Mouse (Mus musculus) CD4-positive, CD25-positive, alpha-beta regulatory T cell (primary cell): ENCODE results near the gene Hist2h3b. TPM values are rescaled to one million over a fixed set of nuclear protein-coding genes. Genes with fewer than 3 reads are reported as not detected.

Experiments used
- polyA plus RNA-seq: library from polyadenylated mRNA; unstranded; fragments of 100-300 nt; shearing (Covaris generic); gene quantifications from one replicate; pipeline ENCODE4 v1.2.1, GENCODE M21; 2017

The Hist2h3b gene
- 7.6 TPM for polyA plus RNA-seq

GRCm38 (mm10) chr3:96268051-96268775 lies at the start of gene Hist2h3b:
Gene Hist2h3b, plus strand, starts transcription at chr3:96268654.

DNA sequence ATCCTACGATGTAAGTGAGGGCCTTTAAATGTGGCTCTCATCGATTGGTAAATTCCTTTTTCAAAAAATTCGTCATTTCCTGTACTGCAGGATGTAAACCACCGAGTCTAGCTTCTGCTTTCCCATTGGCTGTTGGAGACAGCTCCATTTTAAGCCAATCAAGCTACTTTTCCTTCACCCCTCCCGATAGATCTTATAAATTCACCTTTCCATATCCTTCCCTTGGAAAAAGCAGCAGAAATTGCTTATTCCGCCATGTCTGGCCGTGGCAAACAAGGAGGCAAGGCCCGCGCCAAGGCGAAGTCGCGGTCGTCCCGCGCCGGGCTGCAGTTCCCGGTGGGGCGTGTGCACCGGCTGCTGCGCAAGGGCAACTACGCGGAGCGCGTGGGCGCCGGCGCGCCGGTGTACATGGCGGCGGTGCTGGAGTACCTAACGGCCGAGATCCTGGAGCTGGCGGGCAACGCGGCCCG lies 48.8 kb upstream of the Hist2h3b start, which contains the start of the genes Bola1 and Hist2h2ab:
Gene Bola1 (minus strand): TSS at position 49 of the 470 bp plus-strand sequence.
Gene Hist2h2ab (plus strand): TSS at position 205 of the 470 bp plus-strand sequence.

DNA sequence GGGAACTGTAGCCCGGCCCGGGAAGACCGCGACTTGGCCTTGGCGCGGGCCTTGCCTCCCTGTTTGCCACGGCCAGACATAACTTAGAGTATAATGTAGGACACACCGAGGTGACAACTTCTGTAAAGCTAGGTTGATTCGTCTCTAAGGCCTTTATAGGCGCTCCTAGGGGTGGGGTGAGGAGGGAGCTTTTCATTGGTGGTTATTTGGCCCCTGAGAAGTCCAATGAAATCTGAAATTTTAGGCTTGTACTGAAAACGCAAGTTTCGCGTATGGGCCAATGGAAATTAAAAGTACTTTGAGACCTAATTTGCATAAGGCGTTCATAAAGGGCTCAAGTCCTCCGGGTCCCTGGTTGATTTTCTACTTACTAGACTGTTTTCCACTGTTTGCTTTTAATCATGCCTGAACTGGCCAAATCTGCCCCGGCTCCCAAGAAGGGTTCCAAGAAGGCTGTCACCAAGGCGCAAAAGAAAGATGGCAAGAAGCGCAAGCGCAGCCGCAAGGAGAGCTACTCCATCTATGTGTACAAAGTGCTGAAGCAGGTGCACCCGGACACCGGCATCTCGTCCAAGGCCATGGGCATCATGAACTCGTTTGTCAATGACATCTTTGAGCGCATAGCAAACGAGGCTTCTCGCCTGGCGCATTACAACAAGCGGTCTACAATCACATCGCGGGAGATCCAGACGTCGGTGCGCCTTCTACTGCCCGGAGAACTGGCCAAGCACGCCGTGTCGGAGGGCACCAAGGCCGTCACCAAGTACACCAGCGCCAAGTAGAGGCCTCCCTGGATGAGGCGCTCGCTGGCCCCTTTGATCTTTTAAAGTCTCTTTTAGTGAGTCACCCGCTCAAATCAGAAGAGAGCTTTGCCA lies 47.5 kb upstream of the Hist2h3b start, which contains the start of the genes Hist2h2ac and Hist2h2be:
Gene Hist2h2ac (minus strand): TSS at position 116 of the 875 bp plus-strand sequence.
Gene Hist2h2be (plus strand): TSS at position 355 of the 875 bp plus-strand sequence.

DNA sequence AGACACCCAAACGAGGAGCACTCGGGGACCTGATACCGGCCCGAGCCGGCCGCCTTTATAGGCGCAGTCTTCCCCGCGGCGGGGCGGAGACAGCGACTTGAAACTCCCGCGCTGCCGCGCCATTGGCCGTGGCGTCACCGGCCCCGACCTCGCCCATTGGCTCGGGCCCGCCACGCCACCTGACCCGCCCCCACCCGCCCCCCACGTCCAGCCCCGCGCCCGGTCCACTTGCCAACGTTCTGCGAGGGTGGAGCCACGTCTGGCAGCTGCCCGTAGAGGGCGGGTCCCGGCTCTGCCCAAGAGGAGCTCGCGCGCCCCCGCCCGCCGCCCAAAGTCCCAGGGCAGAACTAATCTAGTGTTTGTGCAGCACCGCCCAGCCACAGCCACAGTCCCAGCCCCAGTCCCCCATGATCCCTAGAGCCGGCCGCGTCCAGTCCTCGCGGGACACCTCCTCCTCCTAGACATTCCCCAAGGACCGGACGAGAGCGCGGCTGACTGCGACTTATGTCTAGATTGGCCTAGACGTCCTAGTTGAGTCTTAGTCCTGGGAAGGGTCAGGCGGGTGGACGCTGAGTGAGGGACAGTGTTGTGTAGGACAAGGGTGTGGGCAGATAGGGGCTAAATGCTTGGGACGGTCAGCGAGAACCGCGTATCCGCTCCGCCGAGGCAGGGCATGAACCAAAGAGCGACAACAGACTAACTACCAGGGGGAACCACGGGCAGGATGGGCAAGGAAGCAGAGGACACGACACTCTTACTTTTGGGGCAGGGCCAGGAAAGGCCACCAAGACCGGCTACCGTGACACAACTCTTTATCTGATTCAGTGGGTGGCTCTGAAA lies 29.3 kb upstream of the Hist2h3b start, which contains the start of gene Hist2h3c2:
Gene Hist2h3c2 (minus strand): TSS at position 174 of the 840 bp plus-strand sequence.

GRCm38 (mm10) chr3:96239949-96240798 lies 28.3 kb upstream of the Hist2h3b start, which contains the start of gene Hist2h2aa2:
Gene Hist2h2aa2, minus strand, starts transcription at chr3:96240276.

GRCm38 (mm10) chr3:96245003-96245886 lies 23.2 kb upstream of the Hist2h3b start, which contains the start of gene Hist2h2aa1:
Gene Hist2h2aa1, plus strand, starts transcription at chr3:96245497.

DNA sequence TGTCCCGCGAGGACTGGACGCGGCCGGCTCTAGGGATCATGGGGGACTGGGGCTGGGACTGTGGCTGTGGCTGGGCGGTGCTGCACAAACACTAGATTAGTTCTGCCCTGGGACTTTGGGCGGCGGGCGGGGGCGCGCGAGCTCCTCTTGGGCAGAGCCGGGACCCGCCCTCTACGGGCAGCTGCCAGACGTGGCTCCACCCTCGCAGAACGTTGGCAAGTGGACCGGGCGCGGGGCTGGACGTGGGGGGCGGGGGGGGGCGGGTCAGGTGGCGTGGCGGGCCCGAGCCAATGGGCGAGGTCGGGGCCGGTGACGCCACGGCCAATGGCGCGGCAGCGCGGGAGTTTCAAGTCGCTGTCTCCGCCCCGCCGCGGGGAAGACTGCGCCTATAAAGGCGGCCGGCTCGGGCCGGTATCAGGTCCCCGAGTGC lies 22.0 kb upstream of the Hist2h3b start, which contains the start of gene Hist2h3c1:
Gene Hist2h3c1 (plus strand): TSS at position 259 of the 430 bp plus-strand sequence.

DNA sequence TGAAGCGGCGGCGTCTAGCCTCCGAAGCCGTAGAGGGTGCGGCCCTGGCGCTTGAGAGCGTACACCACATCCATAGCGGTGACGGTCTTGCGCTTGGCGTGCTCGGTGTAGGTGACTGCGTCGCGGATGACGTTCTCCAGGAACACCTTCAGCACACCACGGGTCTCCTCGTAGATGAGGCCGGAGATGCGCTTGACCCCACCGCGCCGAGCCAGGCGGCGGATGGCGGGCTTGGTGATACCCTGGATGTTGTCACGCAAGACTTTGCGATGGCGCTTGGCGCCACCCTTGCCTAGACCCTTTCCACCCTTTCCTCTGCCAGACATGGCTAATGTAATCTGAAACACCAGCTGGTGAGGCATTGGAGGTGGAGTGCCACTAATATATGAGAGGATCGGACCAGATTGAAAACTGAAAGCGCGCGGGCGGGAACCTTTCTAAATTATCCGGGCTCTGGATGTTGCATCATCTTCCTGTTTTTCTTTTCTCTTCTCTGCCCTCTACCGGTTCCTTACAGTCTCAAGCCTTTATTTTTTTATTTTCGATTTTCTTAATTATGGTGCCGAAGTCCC lies 5.4 kb upstream of the Hist2h3b start, which contains the start of gene Hist2h4:
Gene Hist2h4 (minus strand): TSS at position 333 of the 572 bp plus-strand sequence.

DNA sequence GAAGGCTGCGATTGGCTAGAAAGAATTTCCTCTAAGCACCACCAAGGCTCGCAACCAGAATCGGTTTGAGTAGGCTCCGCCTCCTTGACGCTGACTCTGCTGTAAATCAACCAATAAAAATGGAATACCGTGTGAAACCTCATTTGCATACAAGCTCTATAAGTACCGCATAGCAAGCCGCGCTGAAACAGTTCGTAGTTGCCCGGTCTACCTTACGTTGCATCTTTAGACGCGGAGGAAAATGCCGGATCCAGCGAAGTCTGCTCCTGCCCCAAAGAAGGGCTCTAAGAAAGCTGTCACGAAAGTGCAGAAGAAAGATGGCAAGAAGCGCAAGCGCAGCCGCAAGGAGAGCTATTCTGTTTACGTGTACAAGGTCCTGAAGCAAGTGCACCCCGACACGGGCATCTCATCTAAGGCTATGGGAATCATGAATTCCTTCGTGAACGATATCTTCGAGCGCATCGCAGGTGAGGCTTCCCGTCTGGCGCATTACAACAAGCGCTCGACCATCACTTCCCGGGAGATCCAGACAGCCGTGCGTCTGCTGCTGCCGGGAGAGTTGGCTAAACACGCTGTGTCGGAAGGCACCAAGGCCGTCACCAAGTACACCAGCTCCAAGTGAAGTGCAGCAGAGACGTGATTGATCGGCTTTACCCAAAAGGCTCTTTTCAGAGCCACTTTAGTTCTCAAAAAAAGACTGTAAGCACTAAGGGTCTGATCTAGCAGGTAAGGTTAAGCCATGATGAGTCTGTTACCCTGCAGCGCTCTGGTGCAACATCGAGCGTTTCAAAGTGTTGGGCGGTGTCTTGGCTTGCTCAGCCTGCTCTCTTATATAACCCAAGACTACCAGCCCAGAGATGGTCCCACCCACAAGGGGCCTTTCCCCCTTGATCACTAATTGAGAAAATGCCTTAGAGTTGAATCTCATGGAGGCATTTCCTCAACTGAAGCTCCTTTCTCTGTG lies 1.3 kb downstream of the Hist2h3b start, which contains the start of gene Hist2h2bb:
Gene Hist2h2bb (plus strand): TSS at position 242 of the 964 bp plus-strand sequence.

DNA sequence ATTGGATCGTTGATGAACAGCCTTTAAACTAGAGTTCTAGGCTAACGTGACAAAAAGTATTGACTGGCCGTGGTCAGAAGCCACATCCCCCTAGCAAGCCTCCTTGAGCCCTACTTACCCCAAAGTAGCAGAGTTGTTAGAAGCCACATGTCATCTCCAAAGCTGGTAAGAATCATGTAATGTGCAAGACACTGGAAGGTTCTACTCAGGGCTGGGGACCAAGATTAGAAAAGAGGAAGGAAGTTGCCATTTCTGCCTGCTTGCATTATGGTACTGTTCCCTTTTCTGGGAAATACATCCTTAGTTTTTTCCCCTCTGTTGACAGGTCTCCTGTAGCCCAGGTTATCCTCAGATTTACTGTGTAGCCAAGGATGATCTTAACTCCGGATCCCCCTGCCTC lies 25.3 kb downstream of the Hist2h3b start, which contains the start of gene Fcgr1:
Gene Fcgr1 (minus strand): TSS at position 183 of the 400 bp plus-strand sequence.

Other genes with a start within 250 kb of the Hist2h3b start
- gene Vps45, start 210.2 kb upstream of the Hist2h3b start, polyA plus RNA-seq: 28.6 TPM
- 19.7 TPM for gene Otud7b, start 164.1 kb upstream of the Hist2h3b start, polyA plus RNA-seq
- 3.7 TPM for gene Mtmr11, start 106.7 kb upstream of the Hist2h3b start, polyA plus RNA-seq
- gene Sf3b4, start 96.3 kb upstream of the Hist2h3b start, polyA plus RNA-seq: 140 TPM
- 3.5 TPM for gene Sv2a, start 87.5 kb upstream of the Hist2h3b start, polyA plus RNA-seq
- gene Bola1, start 48.9 kb upstream of the Hist2h3b start, polyA plus RNA-seq: 32.6 TPM
- 0.95 TPM for gene Hist2h2ab, start 48.8 kb upstream of the Hist2h3b start, polyA plus RNA-seq
- 9.2 TPM for gene Hist2h2ac, start 47.8 kb upstream of the Hist2h3b start, polyA plus RNA-seq
- gene Hist2h2be, start 47.5 kb upstream of the Hist2h3b start, polyA plus RNA-seq: 4.6 TPM
- 0.77 TPM for gene Hist2h3c2, start 29.5 kb upstream of the Hist2h3b start, polyA plus RNA-seq
- 73.7 TPM for gene Hist2h2aa2, start 28.4 kb upstream of the Hist2h3b start, polyA plus RNA-seq
- gene Hist2h2aa1, start 23.2 kb upstream of the Hist2h3b start, polyA plus RNA-seq: not detected
- gene Hist2h3c1, start 22.0 kb upstream of the Hist2h3b start, polyA plus RNA-seq: not detected
- gene Hist2h4, start 5.3 kb upstream of the Hist2h3b start, polyA plus RNA-seq: 4.2 TPM
- gene Hist2h2bb, start 1.1 kb downstream of the Hist2h3b start, polyA plus RNA-seq: 5.4 TPM
- gene Fcgr1, start 25.3 kb downstream of the Hist2h3b start, polyA plus RNA-seq: 0.20 TPM
- gene BC107364, start 183.7 kb downstream of the Hist2h3b start, polyA plus RNA-seq: not detected